Mouse (Mus musculus): ENCODE data around the gene Scarb1. TPM values are rescaled to one million over a fixed set of nuclear protein-coding genes. Genes with fewer than 3 reads are reported as not detected.

Scarb1 gene
- total and polyA plus RNA-seq, 2 experiments from 2014 or later: 57.7 to 74.0 TPM

DNA sequence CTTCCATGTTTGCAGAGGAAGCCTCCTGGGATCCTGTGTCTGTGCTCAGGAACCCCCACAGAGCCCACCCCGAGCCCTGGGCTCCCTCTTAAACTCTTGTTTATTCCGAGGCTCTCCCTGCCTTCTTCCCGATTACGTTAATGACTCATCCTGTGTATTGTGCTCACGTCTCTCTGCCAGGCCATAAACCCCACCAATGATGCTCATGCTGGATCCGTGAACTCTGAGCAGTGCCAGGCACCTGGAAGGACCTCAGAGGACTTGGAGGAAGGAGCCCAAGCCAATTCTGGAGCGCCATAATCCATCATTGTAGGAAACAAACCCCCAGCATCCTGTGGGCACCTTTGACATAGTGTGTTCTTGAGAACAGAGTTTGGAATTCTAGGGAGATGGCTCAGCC, 31.7 kb downstream of the Scarb1 start:
- ATAC-seq (ENCODE audit: low FRiP score) (no peak), DNase-seq (ENCODE audit: low spot score) (no peak)
- no peak overlapping the region for H3K4me3 ChIP-seq (ENCODE audit: low read depth, low read length)
- TF ChIP-seq CTCF (IDR thresholded peaks at IDR 0.05): no peak
- H3K27ac ChIP-seq (ENCODE audit: low read depth, low read length): no peak overlapping the region
- H3K36me3 ChIP-seq (ENCODE audit: insufficient read depth, low read length): no peaks in the 10 kb centered on the region
- H3K27me3 ChIP-seq (ENCODE audit: insufficient read depth, low read length): no peaks in the 10 kb centered on the region
- no peak overlapping the region for H3K4me2 ChIP-seq (ENCODE audit: low read depth, low read length, poor library complexity, severe bottlenecking)
- 0 out of 2 replicates have a peak, but pooled peaks cover 4% of the 10 kb centered on the region for H3K4me1 ChIP-seq (ENCODE audit: insufficient read depth, low read length)
- H3K9me3 ChIP-seq (ENCODE audit: low read length): no peaks in the 10 kb centered on the region
- H3K9ac ChIP-seq (replicated peaks; ENCODE audit: low read length, poor library complexity, severe bottlenecking): no peak overlapping the region
- WGBS: 82% methylated on average over 7 of the region's 7 CpGs

DNA sequence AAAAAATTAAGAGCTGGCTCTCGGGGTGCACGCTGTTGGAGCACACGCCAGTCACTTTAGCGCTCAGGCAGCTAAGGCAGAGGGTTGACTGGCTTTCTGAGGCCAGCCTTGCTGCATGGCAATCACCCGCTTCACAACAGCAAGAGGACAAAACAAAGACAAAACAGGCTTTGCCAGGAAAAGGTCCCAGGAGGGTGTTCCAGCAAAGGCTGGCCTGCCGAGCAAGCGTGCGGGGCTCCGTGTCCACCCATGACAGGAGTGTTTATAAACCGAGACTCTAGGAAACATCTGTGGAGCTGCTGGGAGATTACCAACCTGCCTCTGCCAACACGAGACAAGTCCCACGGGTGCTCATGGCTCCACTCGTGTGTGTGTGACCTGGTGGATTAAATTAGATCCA, 34.1 kb downstream of the Scarb1 start:
- H3K4me3 ChIP-seq (ENCODE audit: low read depth, low read length): no peak overlapping the region
- 67% methylated on average over 13 of the region's 13 CpGs for WGBS
- no peaks in the 10 kb centered on the region for H3K9me3 ChIP-seq (ENCODE audit: low read length)
- H3K4me1 ChIP-seq (ENCODE audit: insufficient read depth, low read length): no peaks in the 10 kb centered on the region
- H3K4me2 ChIP-seq (ENCODE audit: low read depth, low read length, poor library complexity, severe bottlenecking): no peak overlapping the region
- no peaks in the 10 kb centered on the region for H3K27me3 ChIP-seq (ENCODE audit: insufficient read depth, low read length)
- TF ChIP-seq CTCF (IDR thresholded peaks at IDR 0.05): no peak
- ATAC-seq (ENCODE audit: low FRiP score) (no peak), DNase-seq (ENCODE audit: low spot score) (peak; percentile 48)
- no peaks in the 10 kb centered on the region; the same call in 1 of the 2 replicates for H3K36me3 ChIP-seq (ENCODE audit: insufficient read depth, low read length)
- no peak overlapping the region for H3K27ac ChIP-seq (ENCODE audit: low read depth, low read length)
- H3K9ac ChIP-seq (replicated peaks; ENCODE audit: low read length, poor library complexity, severe bottlenecking): no peak overlapping the region

- DNase-seq (ENCODE audit: low spot score): no peak
- no peak for ATAC-seq (ENCODE audit: low FRiP score)
- H3K4me2 ChIP-seq (ENCODE audit: low read depth, low read length, poor library complexity, severe bottlenecking): no peak overlapping the region
- no peaks in the 10 kb centered on the region; the same call in 1 of the 2 replicates for H3K36me3 ChIP-seq (ENCODE audit: insufficient read depth, low read length)
- no peaks in the 10 kb centered on the region for H3K27me3 ChIP-seq (ENCODE audit: insufficient read depth, low read length)
- no peak overlapping the region for H3K4me3 ChIP-seq (ENCODE audit: low read depth, low read length)
- no peak overlapping the region for H3K27ac ChIP-seq (ENCODE audit: low read depth, low read length)
- no peak overlapping the region for H3K9ac ChIP-seq (replicated peaks; ENCODE audit: low read length, poor library complexity, severe bottlenecking)
- no peaks in the 10 kb centered on the region for H3K4me1 ChIP-seq (ENCODE audit: insufficient read depth, low read length)
- 80% methylated on average over 7 of the region's 7 CpGs for WGBS
- TF ChIP-seq CTCF (IDR thresholded peaks at IDR 0.05): peak; percentile 38; the same call in 1 of the 2 replicates
- H3K9me3 ChIP-seq (ENCODE audit: low read length): no peaks in the 10 kb centered on the region
Observed at GRCm38 (mm10) chr5:125306372-125306771, 34.5 kb downstream of the Scarb1 start.

- H3K9ac ChIP-seq (replicated peaks; ENCODE audit: low read length, poor library complexity, severe bottlenecking): no peak overlapping the region
- 53% methylated on average over 14 of the region's 14 CpGs for WGBS
- no peak overlapping the region for H3K27ac ChIP-seq (ENCODE audit: low read depth, low read length)
- DNase-seq (ENCODE audit: low spot score) (no peak), ATAC-seq (ENCODE audit: low FRiP score) (no peak)
- no peak overlapping the region for H3K4me3 ChIP-seq (ENCODE audit: low read depth, low read length)
- H3K4me1 ChIP-seq (ENCODE audit: insufficient read depth, low read length): no peaks in the 10 kb centered on the region
- peaks cover 3% of the 10 kb centered on the region; the same call in 1 of the 2 replicates for H3K36me3 ChIP-seq (ENCODE audit: insufficient read depth, low read length)
- TF ChIP-seq CTCF (IDR thresholded peaks at IDR 0.05): no peak
- H3K27me3 ChIP-seq (ENCODE audit: insufficient read depth, low read length): no peaks in the 10 kb centered on the region
- no peak overlapping the region for H3K4me2 ChIP-seq (ENCODE audit: low read depth, low read length, poor library complexity, severe bottlenecking)
- no peaks in the 10 kb centered on the region for H3K9me3 ChIP-seq (ENCODE audit: low read length)
Observed at GRCm38 (mm10) chr5:125305229-125306081, 35.4 kb downstream of the Scarb1 start.

GRCm38 (mm10) chr5:125304245-125304856, 36.5 kb downstream of the Scarb1 start:
- Histone ChIP-seq H3K27ac (ENCODE audit: low read depth, low read length) (no peak overlapping the region), H3K27me3 (ENCODE audit: insufficient read depth, low read length) (no peaks in the 10 kb centered on the region), H3K4me1 (ENCODE audit: insufficient read depth, low read length) (no peaks in the 10 kb centered on the region), H3K36me3 (ENCODE audit: insufficient read depth, low read length) (peaks cover 10% of the 10 kb centered on the region; the same call in 1 of the 2 replicates), H3K9ac (replicated peaks; ENCODE audit: low read length, poor library complexity, severe bottlenecking) (no peak overlapping the region), H3K9me3 (ENCODE audit: low read length) (no peaks in the 10 kb centered on the region), H3K4me2 (ENCODE audit: low read depth, low read length, poor library complexity, severe bottlenecking) (peak overlapping the region; percentile 18), H3K4me3 (ENCODE audit: low read depth, low read length) (no peak overlapping the region)
- ATAC-seq (ENCODE audit: low FRiP score) (peak; percentile 49; the same call in 1 of the 2 replicates), DNase-seq (ENCODE audit: low spot score) (peak; percentile 50)
- TF ChIP-seq CTCF (IDR thresholded peaks at IDR 0.05): no peak
- WGBS: 17% methylated on average over 18 of the region's 18 CpGs

DNA sequence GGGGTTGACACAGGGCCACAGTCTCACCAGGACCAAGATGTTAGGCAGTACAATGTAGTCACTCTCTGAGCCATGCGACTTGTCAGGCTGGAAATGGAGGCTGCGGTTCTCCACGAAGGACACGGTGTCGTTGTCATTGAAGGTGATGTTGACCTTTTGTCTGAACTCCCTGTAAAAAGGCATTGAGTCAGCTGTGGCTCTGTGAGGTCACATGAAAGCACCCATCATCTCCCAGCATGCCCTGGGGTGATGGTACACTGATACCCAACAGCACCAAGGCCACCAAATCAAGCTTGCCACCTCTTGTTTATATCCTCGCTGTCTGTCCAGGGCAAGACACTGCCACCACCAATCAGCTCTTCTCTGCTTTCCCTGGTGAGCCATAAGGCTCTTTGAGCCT, 37.8 kb downstream of the Scarb1 start:
- no peak overlapping the region for H3K9ac ChIP-seq (replicated peaks; ENCODE audit: low read length, poor library complexity, severe bottlenecking)
- 97% methylated on average over 6 of the region's 6 CpGs for WGBS
- no peak overlapping the region for H3K4me2 ChIP-seq (ENCODE audit: low read depth, low read length, poor library complexity, severe bottlenecking)
- H3K9me3 ChIP-seq (ENCODE audit: low read length): no peaks in the 10 kb centered on the region
- ATAC-seq (ENCODE audit: low FRiP score) (no peak), DNase-seq (ENCODE audit: low spot score) (no peak)
- H3K27ac ChIP-seq (ENCODE audit: low read depth, low read length): no peak overlapping the region
- no peak overlapping the region for H3K4me3 ChIP-seq (ENCODE audit: low read depth, low read length)
- peaks cover 14% of the 10 kb centered on the region for H3K36me3 ChIP-seq (ENCODE audit: insufficient read depth, low read length)
- no peaks in the 10 kb centered on the region for H3K4me1 ChIP-seq (ENCODE audit: insufficient read depth, low read length)
- TF ChIP-seq CTCF (IDR thresholded peaks at IDR 0.05): no peak
- H3K27me3 ChIP-seq (ENCODE audit: insufficient read depth, low read length): no peaks in the 10 kb centered on the region

All from midbrain, postnatal 0 days (tissue).